Mouse (Mus musculus) layer of hippocampus, postnatal 10 days (tissue): ENCODE results near the gene Nrl. TPM values are rescaled to one million over a fixed set of nuclear protein-coding genes. Genes with fewer than 3 reads are reported as not detected.

Experiments
- DNase-seq, 2 experiments: peaks; one replicate each; pipeline ENCODE4 v3.0.0; 2021; ENCODE audit warnings: low spot score in 2 of 2
- total RNA-seq, 2 experiments: library from RNA; stranded (reverse); gene quantifications; 2 replicates each; pipeline ENCODE4 v1.2.3; 2021

Nrl gene
- total RNA-seq, 2 experiments from 2014 or later: 0.34 to 0.76 TPM

GRCm38 (mm10) chr14:55536116-55536745, 11.4 kb upstream of the Nrl start:
- DNase-seq: peak in 1 of 2 experiments; percentile 59

GRCm38 (mm10) chr14:55527940-55528339, 3.2 kb upstream of the Nrl start:
- DNase-seq: no peak

GRCm38 (mm10) chr14:55526674-55527073, 1.9 kb upstream of the Nrl start:
- DNase-seq: no peak

GRCm38 (mm10) chr14:55524062-55524461, 719 bp downstream of the Nrl start:
- DNase-seq: no peak

GRCm38 (mm10) chr14:55520451-55521361, 4.1 kb downstream of the Nrl start:
- peak in 1 of 2 experiments; percentile 46 for DNase-seq

GRCm38 (mm10) chr14:55519604-55520003, 5.2 kb downstream of the Nrl start:
- peak in 1 of 2 experiments; percentile 21 for DNase-seq

GRCm38 (mm10) chr14:55518897-55519296, 5.9 kb downstream of the Nrl start:
- DNase-seq: peak in 1 of 2 experiments; percentile 55

- no peak for DNase-seq
These were observed 8.9 kb downstream of the Nrl start for GRCm38 (mm10) chr14:55515846-55516245.

GRCm38 (mm10) chr14:55513927-55514326, 10.9 kb downstream of the Nrl start:
- no peak for DNase-seq

- DNase-seq: peak; percentile 56 to 65
These were observed 13.7 kb downstream of the Nrl start for GRCm38 (mm10) chr14:55511037-55511436.

GRCm38 (mm10) chr14:55510125-55510731, 14.6 kb downstream of the Nrl start, which contains the start of gene Cpne6:
Cpne6 (plus strand) TSS chr14:55510445.
- peak; percentile 46 to 57 for DNase-seq

GRCm38 (mm10) chr14:55509540-55509939, 15.2 kb downstream of the Nrl start:
- DNase-seq: no peak

- DNase-seq: peak in 1 of 2 experiments; percentile 21
These were observed 17.0 kb downstream of the Nrl start for GRCm38 (mm10) chr14:55507801-55508200.

GRCm38 (mm10) chr14:55505612-55506011, 19.2 kb downstream of the Nrl start:
- DNase-seq: no peak

GRCm38 (mm10) chr14:55497449-55497821, 27.3 kb downstream of the Nrl start:
- DNase-seq: peak; percentile 95 to 96

GRCm38 (mm10) chr14:55496761-55497448, 27.9 kb downstream of the Nrl start:
- DNase-seq: no peak

- DNase-seq: no peak
These were observed 29.1 kb downstream of the Nrl start for GRCm38 (mm10) chr14:55495509-55496240.

- DNase-seq: peak in 1 of 2 experiments; percentile 39
These were observed 32.7 kb downstream of the Nrl start for GRCm38 (mm10) chr14:55492103-55492502.

- peak; percentile 56 to 73 for DNase-seq
These were observed 33.4 kb downstream of the Nrl start for GRCm38 (mm10) chr14:55491291-55491833.
